Mouse (Mus musculus): ENCODE measurements around the gene Kcnk1. TPM values are rescaled to one million over a fixed set of nuclear protein-coding genes. Genes with fewer than 3 reads are reported as not detected.

Kcnk1 gene
- polyA plus RNA-seq, 1 experiment from 2014 or later: 1.9 TPM

- Histone ChIP-seq H3K4me3 (ENCODE audit: low read depth, low read length) (no peak overlapping the region), H3K9ac (ENCODE audit: low read depth, low read length) (no peak overlapping the region), H3K27me3 (replicated peaks; ENCODE audit: control insufficient read depth, insufficient read depth, low read length) (no peaks in the 10 kb centered on the region), H3K36me3 (ENCODE audit: control insufficient read depth, insufficient read depth, low read length) (no peaks in the 10 kb centered on the region), H3K9me3 (ENCODE audit: control insufficient read depth, low read length) (no peaks in the 10 kb centered on the region), H3K4me1 (replicated peaks; ENCODE audit: control insufficient read depth, insufficient read depth, low read length) (no peaks in the 10 kb centered on the region), H3K27ac (ENCODE audit: low read depth, low read length) (no peak overlapping the region), H3K4me2 (no peak overlapping the region)
- 76% methylated on average over 11 of the region's 11 CpGs for WGBS
- DNase-seq (ENCODE audit: low spot score) (no peak), ATAC-seq (replicated peaks; ENCODE audit: low FRiP score) (no peak)
Measured at GRCm38 (mm10) chr8:126006310-126006990, 11.5 kb downstream of the Kcnk1 start.

- ATAC-seq (replicated peaks; ENCODE audit: low FRiP score) (no peak), DNase-seq (ENCODE audit: low spot score) (no peak)
- Histone ChIP-seq H3K4me3 (ENCODE audit: low read depth, low read length) (no peak overlapping the region), H3K27ac (ENCODE audit: low read depth, low read length) (no peak overlapping the region), H3K9me3 (ENCODE audit: control insufficient read depth, low read length) (no peaks in the 10 kb centered on the region), H3K9ac (ENCODE audit: low read depth, low read length) (no peak overlapping the region), H3K4me2 (no peak overlapping the region), H3K27me3 (replicated peaks; ENCODE audit: control insufficient read depth, insufficient read depth, low read length) (no peaks in the 10 kb centered on the region), H3K4me1 (replicated peaks; ENCODE audit: control insufficient read depth, insufficient read depth, low read length) (no peaks in the 10 kb centered on the region), H3K36me3 (ENCODE audit: control insufficient read depth, insufficient read depth, low read length) (no peaks in the 10 kb centered on the region)
- 74% methylated on average over 19 of the region's 19 CpGs for WGBS
Measured at GRCm38 (mm10) chr8:126007538-126008330, 12.8 kb downstream of the Kcnk1 start.

- no peak overlapping the region for H3K27ac ChIP-seq (ENCODE audit: low read depth, low read length)
- 86% methylated on average over 2 of the region's 2 CpGs for WGBS
- H3K27me3 ChIP-seq (replicated peaks; ENCODE audit: control insufficient read depth, insufficient read depth, low read length): no peaks in the 10 kb centered on the region
- no peak for DNase-seq (ENCODE audit: low spot score)
- no peak for ATAC-seq (replicated peaks; ENCODE audit: low FRiP score)
- H3K9me3 ChIP-seq (ENCODE audit: control insufficient read depth, low read length): no peaks in the 10 kb centered on the region
- no peak overlapping the region for H3K4me2 ChIP-seq
- no peaks in the 10 kb centered on the region for H3K36me3 ChIP-seq (ENCODE audit: control insufficient read depth, insufficient read depth, low read length)
- no peaks in the 10 kb centered on the region for H3K4me1 ChIP-seq (replicated peaks; ENCODE audit: control insufficient read depth, insufficient read depth, low read length)
- H3K9ac ChIP-seq (ENCODE audit: low read depth, low read length): no peak overlapping the region
- no peak overlapping the region for H3K4me3 ChIP-seq (ENCODE audit: low read depth, low read length)
Measured at GRCm38 (mm10) chr8:126008945-126009344, 14.0 kb downstream of the Kcnk1 start.

- WGBS: 64% methylated on average over 3 of the region's 3 CpGs
Measured at GRCm38 (mm10) chr8:126010900-126011299, 15.9 kb downstream of the Kcnk1 start.

GRCm38 (mm10) chr8:126012334-126012733 is 17.4 kb downstream of the Kcnk1 start:
- no peaks in the 10 kb centered on the region for H3K36me3 ChIP-seq (ENCODE audit: control insufficient read depth, insufficient read depth, low read length)
- H3K4me2 ChIP-seq: no peak overlapping the region
- no peaks in the 10 kb centered on the region for H3K9me3 ChIP-seq (ENCODE audit: control insufficient read depth, low read length)
- H3K4me1 ChIP-seq (replicated peaks; ENCODE audit: control insufficient read depth, insufficient read depth, low read length): no peaks in the 10 kb centered on the region
- no peak overlapping the region for H3K27ac ChIP-seq (ENCODE audit: low read depth, low read length)
- H3K9ac ChIP-seq (ENCODE audit: low read depth, low read length): no peak overlapping the region
- ATAC-seq (replicated peaks; ENCODE audit: low FRiP score) (no peak), DNase-seq (ENCODE audit: low spot score) (no peak)
- 77% methylated on average over 6 of the region's 6 CpGs for WGBS
- H3K4me3 ChIP-seq (ENCODE audit: low read depth, low read length): no peak overlapping the region
- H3K27me3 ChIP-seq (replicated peaks; ENCODE audit: control insufficient read depth, insufficient read depth, low read length): no peaks in the 10 kb centered on the region

More at GRCm38 (mm10) chr8:126010900-126011299, 15.9 kb downstream of the Kcnk1 start:
- Histone ChIP-seq H3K4me2 (no peak overlapping the region), H3K36me3 (ENCODE audit: control insufficient read depth, insufficient read depth, low read length) (no peaks in the 10 kb centered on the region), H3K9me3 (ENCODE audit: control insufficient read depth, low read length) (no peaks in the 10 kb centered on the region), H3K9ac (ENCODE audit: low read depth, low read length) (no peak overlapping the region), H3K4me3 (ENCODE audit: low read depth, low read length) (no peak overlapping the region), H3K27ac (ENCODE audit: low read depth, low read length) (no peak overlapping the region), H3K27me3 (replicated peaks; ENCODE audit: control insufficient read depth, insufficient read depth, low read length) (no peaks in the 10 kb centered on the region), H3K4me1 (replicated peaks; ENCODE audit: control insufficient read depth, insufficient read depth, low read length) (no peaks in the 10 kb centered on the region)
- ATAC-seq (replicated peaks; ENCODE audit: low FRiP score) (no peak), DNase-seq (ENCODE audit: low spot score) (no peak)

- Histone ChIP-seq H3K9me3 (ENCODE audit: control insufficient read depth, low read length) (no peaks in the 10 kb centered on the region), H3K36me3 (ENCODE audit: control insufficient read depth, insufficient read depth, low read length) (no peaks in the 10 kb centered on the region), H3K27ac (ENCODE audit: low read depth, low read length) (no peak overlapping the region), H3K4me1 (replicated peaks; ENCODE audit: control insufficient read depth, insufficient read depth, low read length) (no peaks in the 10 kb centered on the region), H3K4me3 (ENCODE audit: low read depth, low read length) (no peak overlapping the region), H3K4me2 (no peak overlapping the region), H3K9ac (ENCODE audit: low read depth, low read length) (no peak overlapping the region), H3K27me3 (replicated peaks; ENCODE audit: control insufficient read depth, insufficient read depth, low read length) (no peaks in the 10 kb centered on the region)
- no peak for DNase-seq (ENCODE audit: low spot score)
- no peak for ATAC-seq (replicated peaks; ENCODE audit: low FRiP score)
- WGBS: 81% methylated on average over 5 of the region's 5 CpGs
Measured at GRCm38 (mm10) chr8:126013646-126014045, 18.7 kb downstream of the Kcnk1 start.

GRCm38 (mm10) chr8:126021932-126022331 is 27.0 kb downstream of the Kcnk1 start:
- 78% methylated on average over 8 of the region's 8 CpGs for WGBS
- DNase-seq (ENCODE audit: low spot score) (no peak), ATAC-seq (replicated peaks; ENCODE audit: low FRiP score) (no peak)
- Histone ChIP-seq H3K27me3 (replicated peaks; ENCODE audit: control insufficient read depth, insufficient read depth, low read length) (no peaks in the 10 kb centered on the region), H3K27ac (ENCODE audit: low read depth, low read length) (no peak overlapping the region), H3K9me3 (ENCODE audit: control insufficient read depth, low read length) (no peaks in the 10 kb centered on the region), H3K4me2 (no peak overlapping the region), H3K36me3 (ENCODE audit: control insufficient read depth, insufficient read depth, low read length) (no peaks in the 10 kb centered on the region), H3K4me3 (ENCODE audit: low read depth, low read length) (no peak overlapping the region), H3K4me1 (replicated peaks; ENCODE audit: control insufficient read depth, insufficient read depth, low read length) (no peaks in the 10 kb centered on the region), H3K9ac (ENCODE audit: low read depth, low read length) (no peak overlapping the region)

- Histone ChIP-seq H3K9ac (ENCODE audit: low read depth, low read length) (no peak overlapping the region), H3K27ac (ENCODE audit: low read depth, low read length) (no peak overlapping the region), H3K27me3 (replicated peaks; ENCODE audit: control insufficient read depth, insufficient read depth, low read length) (no peaks in the 10 kb centered on the region), H3K4me3 (ENCODE audit: low read depth, low read length) (no peak overlapping the region), H3K9me3 (ENCODE audit: control insufficient read depth, low read length) (no peaks in the 10 kb centered on the region), H3K4me1 (replicated peaks; ENCODE audit: control insufficient read depth, insufficient read depth, low read length) (no peaks in the 10 kb centered on the region), H3K36me3 (ENCODE audit: control insufficient read depth, insufficient read depth, low read length) (no peaks in the 10 kb centered on the region), H3K4me2 (no peak overlapping the region)
- DNase-seq (ENCODE audit: low spot score) (no peak), ATAC-seq (replicated peaks; ENCODE audit: low FRiP score) (no peak)
- WGBS: 61% methylated on average over 3 of the region's 3 CpGs
Measured at GRCm38 (mm10) chr8:126023706-126024305, 28.8 kb downstream of the Kcnk1 start.
